Mouse (Mus musculus): Measurements from ENCODE around the gene Zfp871. TPM values are rescaled to one million over a fixed set of nuclear protein-coding genes. Genes with fewer than 3 reads are reported as not detected.
"Not testable (repeated sequence)": the region's sequence is repeated elsewhere in the genome, so short reads cannot be mapped to it uniquely, and the experiment has no call there.

Gene Zfp871
- polyA plus RNA-seq, 1 experiment from 2014 or later = 10.1 TPM

- H3K9ac ChIP-seq = no peak overlapping the region
- no peak overlapping the region for H3K4me2 ChIP-seq
- ATAC-seq (ENCODE audit: low read depth) (no peak), DNase-seq (no peak)
- H3K27ac ChIP-seq = no peak overlapping the region
- no peaks in the 10 kb centered on the region for H3K4me1 ChIP-seq (replicated peaks)
- 0 out of 2 replicates have a peak, but pooled peaks cover 4% of the 10 kb centered on the region for H3K9me3 ChIP-seq (replicated peaks)
- no peaks in the 10 kb centered on the region for H3K27me3 ChIP-seq
- 49% methylated on average over 3 of the region's 3 CpGs for WGBS (ENCODE audit: insufficient replicate concordance)
- no peaks in the 10 kb centered on the region for H3K36me3 ChIP-seq
- no peak overlapping the region for H3K4me3 ChIP-seq (replicated peaks)
Observed at GRCm38 (mm10) chr17:32729029-32729428, 59.1 kb downstream of the Zfp871 start.

- ATAC-seq (ENCODE audit: low read depth); DNase-seq; H3K4me3 ChIP-seq (replicated peaks): not testable (repeated sequence)
Observed at GRCm38 (mm10) chr17:32726360-32726759, 61.7 kb downstream of the Zfp871 start.

GRCm38 (mm10) chr17:32722771-32723170, 65.3 kb downstream of the Zfp871 start:
- 67% methylated on average over 7 of the region's 7 CpGs for WGBS (ENCODE audit: insufficient replicate concordance)
- H3K9me3 ChIP-seq (replicated peaks) = no peaks in the 10 kb centered on the region
- H3K27me3 ChIP-seq = no peaks in the 10 kb centered on the region
- no peak for DNase-seq
- no peak for ATAC-seq (ENCODE audit: low read depth)
- no peak overlapping the region for H3K4me3 ChIP-seq (replicated peaks)
- H3K4me1 ChIP-seq (replicated peaks) = no peaks in the 10 kb centered on the region
- H3K36me3 ChIP-seq = no peaks in the 10 kb centered on the region
- H3K9ac ChIP-seq = no peak overlapping the region
- H3K27ac ChIP-seq = no peak overlapping the region
- no peak overlapping the region for H3K4me2 ChIP-seq

More at GRCm38 (mm10) chr17:32726360-32726759, 61.7 kb downstream of the Zfp871 start:
- H3K4me1 ChIP-seq (replicated peaks); H3K27ac ChIP-seq; H3K9ac ChIP-seq; H3K36me3 ChIP-seq; H3K9me3 ChIP-seq (replicated peaks); H3K4me2 ChIP-seq; H3K27me3 ChIP-seq: not testable (repeated sequence)

- H3K4me3 ChIP-seq (replicated peaks); H3K9me3 ChIP-seq (replicated peaks); H3K36me3 ChIP-seq; H3K27me3 ChIP-seq; H3K4me1 ChIP-seq (replicated peaks); H3K4me2 ChIP-seq; H3K9ac ChIP-seq; DNase-seq; ATAC-seq (ENCODE audit: low read depth); H3K27ac ChIP-seq: not testable (repeated sequence)
- 69% methylated on average over 1 of the region's 1 CpGs for WGBS (ENCODE audit: insufficient replicate concordance)
Observed at GRCm38 (mm10) chr17:32722151-32722550, 65.9 kb downstream of the Zfp871 start.

Other genes starting within 250 kb of the Zfp871 start
- gene Cyp4f37, start 167.0 kb downstream of the Zfp871 start, polyA plus RNA-seq (2015; fragmentation: Nextera tagmentation; extraction: Ambion mirVana) = not detected in 2 replicates
- not detected in 2 replicates for gene Cyp4f40, start 129.4 kb downstream of the Zfp871 start, polyA plus RNA-seq (2015; fragmentation: Nextera tagmentation; extraction: Ambion mirVana)
- 2.7 and 3.5 TPM in 2 replicates for gene Cyp4f15, start 102.7 kb downstream of the Zfp871 start, polyA plus RNA-seq (2015; fragmentation: Nextera tagmentation; extraction: Ambion mirVana)
- 0.09 and 0.15 TPM in 2 replicates for gene Zfp811, start 21.6 kb upstream of the Zfp871 start, polyA plus RNA-seq (2015; fragmentation: Nextera tagmentation; extraction: Ambion mirVana)
- gene Zfp799, start 42.0 kb upstream of the Zfp871 start, polyA plus RNA-seq (2015; fragmentation: Nextera tagmentation; extraction: Ambion mirVana) = 1.7 and 2.0 TPM in 2 replicates
- gene Zfp870, start 103.4 kb upstream of the Zfp871 start, polyA plus RNA-seq (2015; fragmentation: Nextera tagmentation; extraction: Ambion mirVana) = 1.9 and 2.0 TPM in 2 replicates
- gene Cyp4f14, start 129.1 kb upstream of the Zfp871 start, polyA plus RNA-seq (2015; fragmentation: Nextera tagmentation; extraction: Ambion mirVana) = not detected in 2 replicates
- 4.0 and 5.0 TPM in 2 replicates for gene Cyp4f13, start 159.1 kb upstream of the Zfp871 start, polyA plus RNA-seq (2015; fragmentation: Nextera tagmentation; extraction: Ambion mirVana)
- gene Zfp472, start 177.5 kb upstream of the Zfp871 start, polyA plus RNA-seq (2015; fragmentation: Nextera tagmentation; extraction: Ambion mirVana) = 6.4 and 6.5 TPM in 2 replicates
- 3.5 and 4.0 TPM in 2 replicates for gene Zfp952, start 204.8 kb upstream of the Zfp871 start, polyA plus RNA-seq (2015; fragmentation: Nextera tagmentation; extraction: Ambion mirVana)
- 2.7 and 3.3 TPM in 2 replicates for gene Zfp763, start 245.1 kb upstream of the Zfp871 start, polyA plus RNA-seq (2015; fragmentation: Nextera tagmentation; extraction: Ambion mirVana)

All from liver, embryonic 13.5 days (tissue).